Mouse (Mus musculus): Measurements from ENCODE around the gene Shc2. TPM values are rescaled to one million over a fixed set of nuclear protein-coding genes. Genes with fewer than 3 reads are reported as not detected.

Shc2 gene
- polyA plus RNA-seq, 1 experiment from 2014 or later = 0.53 TPM

DNA sequence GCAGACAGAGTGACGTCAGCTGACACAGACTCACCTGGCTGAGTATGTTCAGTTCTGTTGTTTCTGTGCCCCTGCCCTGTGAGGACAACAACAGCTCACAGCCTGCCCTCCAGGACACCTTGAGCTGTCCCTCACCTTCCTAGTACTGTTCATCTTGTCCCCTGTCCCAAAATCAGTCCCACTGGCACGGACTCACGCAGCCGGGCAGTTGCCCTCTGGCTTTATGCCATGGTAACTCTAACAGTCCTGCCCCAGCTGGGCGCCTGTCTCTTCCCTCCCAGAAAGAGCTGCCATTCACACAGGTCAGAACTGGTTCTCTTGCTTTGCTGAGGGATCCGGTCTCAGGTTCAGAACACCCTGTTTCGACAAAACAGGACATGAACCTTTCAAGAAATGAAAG lies 15.1 kb upstream of the Shc2 start:
- WGBS (ENCODE audit: missing documents) = 78% methylated on average over 7 of the region's 7 CpGs

DNA sequence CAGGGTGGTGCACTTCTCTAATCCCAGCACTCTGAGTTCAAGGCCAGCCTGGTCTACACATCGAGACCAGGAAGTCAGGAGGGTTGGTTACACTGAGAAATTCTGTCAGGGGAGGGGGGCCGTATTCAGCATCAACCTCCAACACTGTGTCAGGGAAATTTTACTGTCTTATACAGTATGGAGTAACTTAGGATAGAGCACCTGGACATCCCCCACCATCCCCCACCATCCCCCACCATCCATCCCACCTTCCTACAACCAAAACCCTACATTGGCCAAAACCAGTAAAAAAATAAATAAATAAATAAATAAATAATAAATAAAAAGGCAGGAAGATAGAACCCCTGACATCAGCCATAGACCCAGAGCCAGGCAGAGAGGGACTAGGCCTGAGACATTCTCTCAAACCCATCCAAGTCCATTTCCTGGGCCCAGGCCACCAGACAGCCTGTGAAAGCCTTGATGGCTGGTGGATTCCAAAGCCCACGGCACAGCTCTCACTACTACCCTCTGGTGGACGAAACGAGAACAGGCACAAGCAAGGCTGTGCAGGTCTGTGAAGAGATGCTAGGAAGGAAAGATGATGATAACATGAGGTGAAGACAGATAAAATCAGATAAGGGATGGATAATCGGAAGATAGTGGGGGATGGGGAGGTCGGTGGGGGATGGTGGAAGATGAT lies 11.5 kb upstream of the Shc2 start:
- Histone ChIP-seq H3K36me3 (ENCODE audit: inconsistent target) (no peaks in the 10 kb centered on the region), H3K79me2 (ENCODE audit: inconsistent target) (no peaks in the 10 kb centered on the region), H3K27ac (no peak overlapping the region), H3K4me3 (ENCODE audit: inconsistent target) (no peak overlapping the region)
- 28% methylated on average over 7 of the region's 7 CpGs for WGBS (ENCODE audit: missing documents)

More for the DNA sequence above, 15.1 kb upstream of the Shc2 start:
- Histone ChIP-seq H3K79me2 (ENCODE audit: inconsistent target) (no peaks in the 10 kb centered on the region), H3K27ac (no peak overlapping the region), H3K4me3 (ENCODE audit: inconsistent target) (no peak overlapping the region), H3K36me3 (ENCODE audit: inconsistent target) (no peaks in the 10 kb centered on the region)

DNA sequence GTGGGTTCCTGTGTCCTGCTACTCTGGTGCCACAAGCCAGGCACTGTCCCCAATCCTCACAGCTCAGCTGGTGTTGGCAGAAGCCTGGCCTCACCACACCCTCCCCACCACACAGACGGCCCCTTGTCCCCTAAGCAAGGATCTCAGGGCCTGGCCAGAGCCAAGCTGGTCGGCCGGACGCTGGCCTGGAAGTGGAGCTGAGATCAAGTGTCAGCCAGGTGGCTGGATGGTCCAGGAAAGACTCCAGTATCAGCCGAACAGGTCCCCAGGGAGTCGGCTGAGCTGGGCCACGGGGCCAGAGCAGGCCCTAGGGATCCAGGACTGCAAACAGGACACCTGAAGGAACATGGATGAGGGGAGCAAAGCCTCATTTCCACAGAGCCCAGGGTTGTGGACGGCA lies 8.0 kb upstream of the Shc2 start, which contains the start of gene Odf3l2:
Gene Odf3l2 (minus strand): TSS at position 28 of the 400 bp plus-strand sequence.
- Histone ChIP-seq H3K4me3 (ENCODE audit: inconsistent target) (no peak within 1 kb of the TSS), H3K36me3 (ENCODE audit: inconsistent target) (no peaks in the 10 kb centered on the region), H3K27ac (no peak within 1 kb of the TSS), H3K79me2 (ENCODE audit: inconsistent target) (no peaks in the 10 kb centered on the region)
- 82% methylated on average over 8 of the region's 8 CpGs for WGBS (ENCODE audit: missing documents)

DNA sequence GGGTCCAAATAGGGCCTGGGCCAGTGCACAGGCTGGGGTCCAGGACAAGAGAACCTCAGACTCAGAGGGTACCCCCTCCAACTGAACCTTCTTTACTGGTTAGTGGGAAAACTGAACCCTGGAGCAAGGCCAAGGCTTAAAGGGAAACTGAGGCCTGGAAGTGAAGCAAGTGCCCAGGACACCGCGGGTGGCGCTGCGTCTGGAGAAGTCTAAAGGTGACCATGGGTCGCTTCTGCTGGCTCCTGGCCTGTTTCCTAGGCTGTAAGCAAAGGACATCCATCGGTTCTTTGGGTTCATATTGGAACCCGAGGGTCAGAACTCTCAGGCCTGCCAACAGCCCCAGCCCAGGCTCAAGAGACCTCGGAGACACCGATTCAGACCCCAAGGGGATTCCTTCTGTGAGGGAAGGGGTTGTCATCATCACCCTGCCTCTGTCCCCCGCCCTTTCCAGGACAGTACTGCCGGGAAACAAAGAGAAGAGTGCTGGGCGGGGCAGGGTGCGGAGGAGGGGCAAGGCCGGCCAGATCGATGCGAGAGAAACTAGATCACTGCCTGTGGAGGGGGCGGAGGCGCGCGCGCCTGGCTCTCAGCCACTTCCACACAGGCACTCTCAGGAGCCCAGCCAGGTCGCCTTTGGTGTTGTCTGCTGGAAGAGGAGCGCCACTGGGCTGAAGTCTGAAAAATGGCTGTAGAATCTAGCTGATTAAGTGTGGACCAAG lies 927 bp upstream of the Shc2 start:
- no peak overlapping the region for H3K27ac ChIP-seq
- H3K36me3 ChIP-seq (ENCODE audit: inconsistent target) = no peaks in the 10 kb centered on the region
- no peaks in the 10 kb centered on the region for H3K79me2 ChIP-seq (ENCODE audit: inconsistent target)
- WGBS (ENCODE audit: missing documents) = 25% methylated on average over 19 of the region's 23 CpGs
- H3K4me3 ChIP-seq (ENCODE audit: inconsistent target) = no peak overlapping the region

DNA sequence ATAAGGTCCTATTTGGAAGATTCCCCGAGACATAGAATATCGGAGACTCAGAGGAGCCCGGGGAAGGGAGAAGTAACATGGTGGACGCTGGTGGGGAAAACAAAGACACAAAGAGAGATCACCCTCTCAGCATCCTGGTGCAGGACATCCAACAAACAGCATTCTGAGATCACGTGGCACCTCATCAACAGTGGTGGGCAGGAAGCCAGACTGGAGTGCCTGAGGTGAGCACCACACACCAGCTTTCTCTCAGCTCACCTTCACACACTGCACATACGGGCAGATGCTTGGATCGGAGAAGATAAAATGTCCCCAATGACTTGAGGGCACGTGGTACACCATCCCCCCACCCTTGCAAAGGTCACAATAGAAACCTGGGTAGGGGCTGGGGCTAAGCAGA lies 1.4 kb downstream of the Shc2 start:
- WGBS (ENCODE audit: missing documents) = 90% methylated on average over 8 of the region's 8 CpGs
- H3K4me3 ChIP-seq (ENCODE audit: inconsistent target) = no peak overlapping the region
- no peaks in the 10 kb centered on the region for H3K36me3 ChIP-seq (ENCODE audit: inconsistent target)
- H3K79me2 ChIP-seq (ENCODE audit: inconsistent target) = no peaks in the 10 kb centered on the region
- H3K27ac ChIP-seq = no peak overlapping the region

DNA sequence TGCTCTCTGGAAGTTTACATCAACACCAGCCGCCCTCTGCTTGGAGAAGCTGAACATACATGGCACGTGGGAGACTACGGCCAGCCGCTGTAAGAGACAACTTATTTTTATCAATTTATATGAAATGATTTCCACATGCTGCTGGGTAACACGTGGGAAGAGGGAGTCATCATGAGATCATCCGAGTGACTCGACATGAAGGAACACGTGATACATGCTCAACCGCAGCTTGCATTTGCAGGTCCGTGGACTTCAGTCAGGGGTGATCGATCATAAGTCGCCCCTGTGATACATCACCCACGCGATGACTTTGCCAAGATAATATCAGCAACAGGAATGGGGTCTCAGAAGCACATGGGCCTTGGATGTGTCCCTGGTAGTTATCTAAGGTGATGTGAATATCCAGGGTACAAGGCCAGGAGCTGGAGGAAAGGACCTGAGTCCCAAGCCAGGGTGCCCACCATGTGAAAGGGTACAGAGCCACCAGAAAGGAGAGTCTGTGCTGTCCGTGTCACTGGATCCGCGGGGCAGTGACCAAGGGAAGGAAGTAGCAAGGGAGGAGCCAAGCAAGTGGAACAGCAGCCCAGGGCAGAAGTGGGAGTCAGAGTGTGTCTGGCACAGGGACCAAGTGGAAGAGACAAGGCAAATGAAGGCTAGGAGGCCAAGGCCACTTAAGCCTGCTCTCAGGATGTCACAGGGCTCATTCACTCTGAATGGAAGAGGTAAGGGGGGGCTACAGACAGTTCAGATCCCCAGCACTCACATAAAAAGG lies 4.5 kb downstream of the Shc2 start:
- Histone ChIP-seq H3K79me2 (ENCODE audit: inconsistent target) (no peaks in the 10 kb centered on the region), H3K27ac (peak overlapping the region; percentile 61), H3K4me3 (ENCODE audit: inconsistent target) (no peak overlapping the region), H3K36me3 (ENCODE audit: inconsistent target) (no peaks in the 10 kb centered on the region)
- WGBS (ENCODE audit: missing documents) = 57% methylated on average over 17 of the region's 17 CpGs

DNA sequence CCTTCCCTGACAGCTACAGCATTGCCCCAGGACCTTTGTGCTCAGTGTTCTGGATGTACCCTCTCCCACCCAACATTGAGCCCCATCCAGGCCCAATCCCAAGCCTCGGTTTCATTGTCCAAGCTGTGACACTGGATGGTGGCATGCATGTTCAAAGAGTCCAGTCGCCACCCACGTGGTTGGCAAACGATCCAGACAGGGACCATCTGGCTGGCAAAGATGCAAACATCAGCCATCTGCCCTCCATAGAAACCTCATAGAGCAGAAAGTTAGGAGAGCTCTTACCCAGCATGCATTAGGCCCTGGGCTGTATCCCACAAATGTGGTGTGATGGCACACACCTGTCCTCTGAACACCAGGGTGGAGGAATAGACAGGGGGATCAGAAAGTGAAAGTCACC lies 6.3 kb downstream of the Shc2 start:
- Histone ChIP-seq H3K4me3 (ENCODE audit: inconsistent target) (no peak overlapping the region), H3K36me3 (ENCODE audit: inconsistent target) (no peaks in the 10 kb centered on the region), H3K79me2 (ENCODE audit: inconsistent target) (no peaks in the 10 kb centered on the region), H3K27ac (no peak overlapping the region)
- 88% methylated on average over 4 of the region's 4 CpGs for WGBS (ENCODE audit: missing documents)

DNA sequence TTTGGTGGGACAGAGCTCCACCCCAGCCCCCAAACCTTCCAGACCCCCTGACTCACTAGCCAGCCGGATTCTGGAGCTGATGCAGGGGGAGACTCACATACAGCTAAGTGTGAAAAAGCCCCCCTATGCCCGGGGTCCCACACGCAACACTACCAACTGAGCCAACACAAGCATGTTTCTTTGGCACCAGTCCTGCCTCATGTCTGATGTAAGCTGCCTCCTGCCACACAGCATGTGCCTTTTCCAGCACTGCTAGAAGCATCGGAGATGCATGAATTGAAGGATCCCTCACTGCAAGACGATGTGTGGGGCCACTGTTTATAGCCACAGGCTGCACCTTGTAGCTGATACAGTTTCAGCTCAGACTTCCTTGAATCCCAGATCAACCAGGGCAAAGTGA lies 9.3 kb downstream of the Shc2 start:
- H3K79me2 ChIP-seq (ENCODE audit: inconsistent target) = no peaks in the 10 kb centered on the region
- no peak overlapping the region for H3K4me3 ChIP-seq (ENCODE audit: inconsistent target)
- H3K27ac ChIP-seq = no peak overlapping the region
- H3K36me3 ChIP-seq (ENCODE audit: inconsistent target) = no peaks in the 10 kb centered on the region
- 79% methylated on average over 4 of the region's 5 CpGs for WGBS (ENCODE audit: missing documents)

DNA sequence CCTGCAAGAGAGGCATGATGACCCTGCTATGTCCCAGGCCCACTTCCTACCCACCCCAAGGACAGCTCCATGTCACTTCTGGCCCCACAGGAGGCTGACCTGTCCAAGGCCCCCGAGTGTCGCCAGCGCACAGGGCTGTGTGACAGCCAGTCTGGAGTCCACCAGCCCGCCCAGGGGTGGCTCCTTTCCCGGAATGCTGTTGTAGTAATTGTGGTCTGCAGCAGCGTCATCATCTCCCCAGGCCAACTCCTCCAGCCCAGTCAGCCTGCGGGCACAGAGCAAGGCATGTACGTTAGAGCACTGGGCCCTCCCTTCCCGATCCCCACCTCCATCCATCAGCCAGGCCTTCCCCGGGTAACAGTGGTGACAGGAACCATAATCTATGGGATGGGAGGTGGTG lies 11.6 kb downstream of the Shc2 start:
- Histone ChIP-seq H3K27ac (no peak overlapping the region), H3K79me2 (ENCODE audit: inconsistent target) (no peaks in the 10 kb centered on the region), H3K36me3 (ENCODE audit: inconsistent target) (no peaks in the 10 kb centered on the region), H3K4me3 (ENCODE audit: inconsistent target) (no peak overlapping the region)
- WGBS (ENCODE audit: missing documents) = 84% methylated on average over 9 of the region's 10 CpGs

DNA sequence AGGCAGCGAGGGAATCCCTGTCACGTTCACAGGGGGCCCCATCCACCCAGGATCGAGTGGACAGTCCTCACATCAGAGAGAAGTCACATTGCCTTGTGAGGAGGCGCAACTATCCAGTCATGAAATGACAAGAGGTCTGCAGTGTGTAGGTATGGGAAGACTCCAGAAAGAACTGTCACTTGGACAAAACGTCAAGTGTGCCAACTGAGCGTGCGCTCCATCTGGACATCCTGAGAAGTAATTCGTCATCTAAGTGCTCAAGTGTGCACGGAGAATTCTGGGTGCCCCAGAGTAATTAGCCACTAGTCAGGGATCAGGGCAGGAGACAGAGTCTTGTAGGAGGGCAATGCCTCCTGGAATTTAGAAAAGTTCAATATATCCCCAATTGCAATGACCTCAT lies 12.3 kb downstream of the Shc2 start:
- H3K36me3 ChIP-seq (ENCODE audit: inconsistent target) = no peaks in the 10 kb centered on the region
- H3K27ac ChIP-seq = no peak overlapping the region
- WGBS (ENCODE audit: missing documents) = 92% methylated on average over 9 of the region's 9 CpGs
- H3K4me3 ChIP-seq (ENCODE audit: inconsistent target) = no peak overlapping the region
- no peaks in the 10 kb centered on the region for H3K79me2 ChIP-seq (ENCODE audit: inconsistent target)

DNA sequence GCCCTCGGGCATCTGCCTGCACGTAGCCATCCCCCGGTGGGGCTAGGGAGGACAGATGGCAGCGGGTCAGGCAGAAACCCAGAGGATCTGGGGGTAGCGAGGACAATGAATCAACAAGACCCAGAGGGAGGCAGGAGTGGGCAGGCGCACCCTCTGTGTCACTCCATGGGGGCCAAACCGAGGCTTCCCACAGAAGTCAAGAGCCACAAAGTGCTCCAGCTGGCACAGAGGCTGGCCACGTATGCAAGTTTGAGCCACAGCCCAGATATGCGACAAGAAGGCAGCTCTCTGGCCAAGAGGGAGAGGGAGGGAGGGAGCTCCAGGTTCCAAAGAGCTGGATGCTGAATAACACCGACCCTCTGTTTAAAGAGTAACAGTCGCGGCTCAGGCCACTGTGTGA lies 13.8 kb downstream of the Shc2 start:
- 75% methylated on average over 12 of the region's 12 CpGs for WGBS (ENCODE audit: missing documents)
- no peak overlapping the region for H3K27ac ChIP-seq
- no peaks in the 10 kb centered on the region for H3K79me2 ChIP-seq (ENCODE audit: inconsistent target)
- H3K4me3 ChIP-seq (ENCODE audit: inconsistent target) = no peak overlapping the region
- H3K36me3 ChIP-seq (ENCODE audit: inconsistent target) = no peaks in the 10 kb centered on the region

DNA sequence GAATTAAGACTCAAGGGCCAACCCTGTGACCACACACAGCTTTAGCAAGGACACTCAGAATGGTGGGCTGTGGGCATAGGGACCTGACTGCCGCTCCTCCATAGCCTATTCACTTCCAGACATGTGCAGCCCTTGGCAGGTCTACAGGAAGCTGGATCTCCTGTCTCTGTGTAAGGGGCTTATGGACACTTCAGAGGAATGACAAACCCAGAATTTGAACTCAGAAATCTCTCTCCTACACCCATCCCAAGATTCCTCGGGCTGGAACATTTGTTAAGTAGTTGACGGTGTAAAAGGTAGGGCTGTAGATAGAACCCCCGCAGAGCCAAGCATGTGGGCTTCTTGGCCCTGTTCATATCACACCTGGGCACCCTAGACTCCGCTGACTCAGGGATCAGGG lies 21.3 kb downstream of the Shc2 start:
- Histone ChIP-seq H3K79me2 (ENCODE audit: inconsistent target) (no peaks in the 10 kb centered on the region), H3K4me3 (ENCODE audit: inconsistent target) (no peak overlapping the region), H3K27ac (no peak overlapping the region), H3K36me3 (ENCODE audit: inconsistent target) (no peaks in the 10 kb centered on the region)
- 84% methylated on average over 5 of the region's 5 CpGs for WGBS (ENCODE audit: missing documents)

DNA sequence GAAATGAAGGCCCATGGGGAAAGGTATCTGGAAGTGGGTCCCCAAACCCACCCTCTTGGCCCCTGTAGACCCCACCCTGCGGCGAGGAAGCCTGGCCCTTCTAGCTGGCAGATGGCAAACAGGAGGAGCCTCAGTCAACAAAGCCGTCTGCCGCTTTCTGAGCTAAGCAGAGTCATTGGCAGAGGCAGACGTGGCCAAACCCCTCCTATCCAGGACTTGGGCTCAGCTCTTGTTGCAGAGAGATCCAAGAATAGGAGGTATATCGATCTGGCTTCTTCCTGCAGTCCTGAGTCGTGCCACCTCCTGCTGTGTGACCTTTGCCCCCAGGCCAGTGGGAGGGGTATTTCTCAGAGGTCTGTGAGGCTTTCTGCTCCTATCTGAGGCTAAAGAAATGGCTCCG lies 21.9 kb downstream of the Shc2 start:
- WGBS (ENCODE audit: missing documents) = 39% methylated on average over 8 of the region's 8 CpGs

DNA sequence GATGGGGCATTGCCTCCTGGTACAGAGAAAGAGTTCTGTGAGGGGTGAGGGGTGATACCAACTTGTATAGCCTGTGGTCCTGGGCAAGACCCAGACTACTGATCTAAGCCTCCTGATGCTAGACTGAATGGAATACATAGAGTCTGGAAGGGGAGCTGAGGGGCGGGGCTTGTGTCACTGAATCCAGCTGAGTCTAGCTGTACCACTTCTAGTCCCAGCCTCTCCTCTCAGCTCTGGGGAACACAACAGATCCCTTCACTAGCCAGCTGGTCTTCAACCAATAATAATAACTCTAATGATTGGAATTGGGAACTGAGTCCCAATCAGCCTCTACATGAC lies 23.4 kb downstream of the Shc2 start:
- no peaks in the 10 kb centered on the region for H3K79me2 ChIP-seq (ENCODE audit: inconsistent target)
- no peak overlapping the region for H3K4me3 ChIP-seq (ENCODE audit: inconsistent target)
- H3K36me3 ChIP-seq (ENCODE audit: inconsistent target) = no peaks in the 10 kb centered on the region
- WGBS (ENCODE audit: missing documents) = 95% methylated on average over 1 of the region's 1 CpGs
- H3K27ac ChIP-seq = no peak overlapping the region

More for the DNA sequence above, 21.9 kb downstream of the Shc2 start:
- H3K36me3 ChIP-seq (ENCODE audit: inconsistent target) = no peaks in the 10 kb centered on the region
- H3K4me3 ChIP-seq (ENCODE audit: inconsistent target) = no peak overlapping the region
- H3K27ac ChIP-seq = no peak overlapping the region
- H3K79me2 ChIP-seq (ENCODE audit: inconsistent target) = no peaks in the 10 kb centered on the region

Measured in macrophage (primary cell).